Mouse (Mus musculus): Measurements from ENCODE around the gene Pdia2. TPM values are rescaled to one million over a fixed set of nuclear protein-coding genes. Genes with fewer than 3 reads are reported as not detected.

Gene Pdia2
- polyA plus RNA-seq, 1 experiment from 2014 or later, result 16.3 TPM

GRCm38 (mm10) chr17:26168039-26168438 lies 30.8 kb downstream of the Pdia2 start:
- Histone ChIP-seq H3K36me3 (ENCODE audit: control insufficient read depth, insufficient read depth) (no peaks in the 10 kb centered on the region), H3K9me3 (ENCODE audit: control insufficient read depth) (no peaks in the 10 kb centered on the region), H3K27me3 (replicated peaks; ENCODE audit: control insufficient read depth, insufficient read depth, low read length) (no peaks in the 10 kb centered on the region), H3K4me3 (ENCODE audit: low read depth, low read length) (no peak overlapping the region), H3K4me2 (replicated peaks; ENCODE audit: low read depth) (no peak overlapping the region), H3K4me1 (replicated peaks; ENCODE audit: control insufficient read depth, insufficient read depth, low read length) (no peaks in the 10 kb centered on the region), H3K9ac (ENCODE audit: low read depth, low read length) (no peak overlapping the region), H3K27ac (ENCODE audit: low read depth, low read length) (no peak overlapping the region)
- WGBS, result 65% methylated on average over 2 of the region's 2 CpGs
- no peak for ATAC-seq
- TF ChIP-seq CTCF (IDR thresholded peaks at IDR 0.05; ENCODE audit: low read depth), result no peak

DNA sequence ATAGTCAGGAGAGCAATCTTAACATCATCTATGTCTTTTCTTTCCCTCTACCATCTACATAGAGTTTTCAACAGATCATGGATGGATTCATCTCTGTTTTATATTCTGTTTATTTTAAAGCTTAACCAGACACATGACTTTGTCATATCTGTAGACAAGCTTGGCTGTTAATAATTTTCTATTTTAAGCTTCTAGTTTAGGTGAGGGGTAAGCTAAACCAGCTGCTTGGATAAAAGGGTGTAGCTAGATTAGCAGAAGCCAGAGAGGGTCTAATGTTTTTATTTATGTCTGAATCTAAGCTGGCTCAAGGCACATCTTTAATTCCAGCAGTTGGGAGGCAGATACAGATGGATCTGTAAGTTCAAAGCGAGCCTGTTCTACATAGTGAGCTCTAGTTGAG lies 36.2 kb downstream of the Pdia2 start:
- Histone ChIP-seq H3K36me3 (ENCODE audit: control insufficient read depth, insufficient read depth) (no peaks in the 10 kb centered on the region), H3K27me3 (replicated peaks; ENCODE audit: control insufficient read depth, insufficient read depth, low read length) (no peaks in the 10 kb centered on the region), H3K4me3 (ENCODE audit: low read depth, low read length) (no peak overlapping the region), H3K4me2 (replicated peaks; ENCODE audit: low read depth) (no peak overlapping the region), H3K9me3 (ENCODE audit: control insufficient read depth) (no peaks in the 10 kb centered on the region), H3K27ac (ENCODE audit: low read depth, low read length) (no peak overlapping the region), H3K4me1 (replicated peaks; ENCODE audit: control insufficient read depth, insufficient read depth, low read length) (0 out of 2 replicates have a peak, but pooled peaks cover 3% of the 10 kb centered on the region), H3K9ac (ENCODE audit: low read depth, low read length) (no peak overlapping the region)
- WGBS, result 83% methylated on average over 1 of the region's 1 CpGs
- no peak for TF ChIP-seq CTCF (IDR thresholded peaks at IDR 0.05; ENCODE audit: low read depth)
- ATAC-seq, result no peak

DNA sequence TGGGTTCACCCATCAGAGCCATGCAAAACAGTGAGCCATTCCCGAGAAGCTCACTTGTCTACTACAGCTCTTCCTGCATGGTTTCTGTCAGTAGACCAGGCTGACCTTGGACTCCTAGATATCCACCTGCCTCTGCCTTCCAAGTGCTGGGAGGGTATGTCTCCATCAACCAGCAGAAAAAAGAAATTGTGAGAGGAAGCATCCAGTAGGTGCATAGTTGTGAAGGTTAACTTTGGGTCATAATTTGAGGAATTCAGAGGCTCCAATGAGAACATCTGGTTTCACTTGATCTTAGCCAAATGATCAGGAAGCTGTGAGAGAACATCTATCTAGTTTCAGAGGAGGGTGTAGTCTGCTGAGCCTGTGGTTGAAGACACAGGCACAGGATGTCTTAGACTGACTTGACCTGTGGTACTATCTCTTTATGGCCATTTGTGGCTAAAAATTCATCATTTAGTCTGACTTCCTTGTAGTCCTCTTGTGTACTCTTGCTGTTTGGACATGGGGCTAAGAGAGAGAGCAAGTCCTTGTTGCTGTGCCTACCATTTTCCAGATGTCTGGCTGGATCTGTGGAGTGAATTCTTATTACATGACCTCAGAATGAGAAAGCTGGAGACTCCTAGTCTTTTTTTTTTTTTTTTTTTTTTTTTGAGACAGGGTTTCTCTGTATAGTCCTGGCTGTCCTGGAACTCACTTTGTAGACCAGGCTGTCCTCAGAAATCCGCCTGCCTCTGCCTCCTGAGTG lies 46.8 kb downstream of the Pdia2 start:
- Histone ChIP-seq H3K9me3 (ENCODE audit: control insufficient read depth) (no peaks in the 10 kb centered on the region), H3K9ac (ENCODE audit: low read depth, low read length) (no peak overlapping the region), H3K27ac (ENCODE audit: low read depth, low read length) (no peak overlapping the region), H3K4me3 (ENCODE audit: low read depth, low read length) (no peak overlapping the region), H3K27me3 (replicated peaks; ENCODE audit: control insufficient read depth, insufficient read depth, low read length) (no peaks in the 10 kb centered on the region), H3K4me1 (replicated peaks; ENCODE audit: control insufficient read depth, insufficient read depth, low read length) (no peaks in the 10 kb centered on the region), H3K36me3 (ENCODE audit: control insufficient read depth, insufficient read depth) (peaks cover 25% of the 10 kb centered on the region), H3K4me2 (replicated peaks; ENCODE audit: low read depth) (no peak overlapping the region)
- TF ChIP-seq CTCF (IDR thresholded peaks at IDR 0.05; ENCODE audit: low read depth), result no peak
- no peak for ATAC-seq
- WGBS, result 91% methylated on average over 2 of the region's 2 CpGs

- 83% methylated on average over 2 of the region's 2 CpGs for WGBS
- Histone ChIP-seq H3K36me3 (ENCODE audit: control insufficient read depth, insufficient read depth) (peaks cover 30% of the 10 kb centered on the region), H3K9ac (ENCODE audit: low read depth, low read length) (no peak overlapping the region), H3K9me3 (ENCODE audit: control insufficient read depth) (no peaks in the 10 kb centered on the region), H3K27me3 (replicated peaks; ENCODE audit: control insufficient read depth, insufficient read depth, low read length) (no peaks in the 10 kb centered on the region), H3K27ac (ENCODE audit: low read depth, low read length) (no peak overlapping the region), H3K4me2 (replicated peaks; ENCODE audit: low read depth) (no peak overlapping the region), H3K4me1 (replicated peaks; ENCODE audit: control insufficient read depth, insufficient read depth, low read length) (no peaks in the 10 kb centered on the region), H3K4me3 (ENCODE audit: low read depth, low read length) (no peak overlapping the region)
- no peak for TF ChIP-seq CTCF (IDR thresholded peaks at IDR 0.05; ENCODE audit: low read depth)
- no peak for ATAC-seq
These were observed 49.8 kb downstream of the Pdia2 start for GRCm38 (mm10) chr17:26149056-26149455.

Other genes with a start within 250 kb of the Pdia2 start
- gene A930017K11Rik, start 246.5 kb downstream of the Pdia2 start, polyA plus RNA-seq (2015; fragmentation: Nextera tagmentation; extraction: Ambion mirVana), result 0.05 and 0.09 TPM in 2 replicates
- 29.5 and 37.4 TPM in 2 replicates for gene Capn15, start 213.3 kb downstream of the Pdia2 start, polyA plus RNA-seq (2015; fragmentation: Nextera tagmentation; extraction: Ambion mirVana)
- gene Rab11fip3, start 129.5 kb downstream of the Pdia2 start, polyA plus RNA-seq (2015; fragmentation: Nextera tagmentation; extraction: Ambion mirVana), result 32.3 and 37.5 TPM in 2 replicates
- 36.2 and 37.4 TPM in 2 replicates for gene Decr2, start 108.8 kb downstream of the Pdia2 start, polyA plus RNA-seq (2015; fragmentation: Nextera tagmentation; extraction: Ambion mirVana)
- gene Nme4, start 103.5 kb downstream of the Pdia2 start, polyA plus RNA-seq (2015; fragmentation: Nextera tagmentation; extraction: Ambion mirVana), result 18.5 and 20.4 TPM in 2 replicates
- gene Tmem8, start 85.8 kb downstream of the Pdia2 start, polyA plus RNA-seq (2015; fragmentation: Nextera tagmentation; extraction: Ambion mirVana), result 26.5 TPM in 2 replicates
- 142 and 143 TPM in 2 replicates for gene Mrpl28, start 75.6 kb downstream of the Pdia2 start, polyA plus RNA-seq (2015; fragmentation: Nextera tagmentation; extraction: Ambion mirVana)
- 9.3 and 9.6 TPM in 2 replicates for gene Axin1, start 60.4 kb downstream of the Pdia2 start, polyA plus RNA-seq (2015; fragmentation: Nextera tagmentation; extraction: Ambion mirVana)
- gene Rgs11, start 3.9 kb upstream of the Pdia2 start, polyA plus RNA-seq (2015; fragmentation: Nextera tagmentation; extraction: Ambion mirVana), result 1.1 and 1.2 TPM in 2 replicates
- gene Arhgdig, start 8.7 kb upstream of the Pdia2 start, polyA plus RNA-seq (2015; fragmentation: Nextera tagmentation; extraction: Ambion mirVana), result 10.5 and 11.7 TPM in 2 replicates
- 113 and 116 TPM in 2 replicates for gene Fam234a, start 45.2 kb upstream of the Pdia2 start, polyA plus RNA-seq (2015; fragmentation: Nextera tagmentation; extraction: Ambion mirVana)
- 28.1 and 32.7 TPM in 2 replicates for gene Luc7l, start 53.8 kb upstream of the Pdia2 start, polyA plus RNA-seq (2015; fragmentation: Nextera tagmentation; extraction: Ambion mirVana)
- gene Neurl1b, start 215.7 kb upstream of the Pdia2 start, polyA plus RNA-seq (2015; fragmentation: Nextera tagmentation; extraction: Ambion mirVana), result 1.5 TPM in 2 replicates

Data from intestine, postnatal 0 days (tissue).